Mouse (Mus musculus): Measurements from ENCODE around the gene Slc25a44. TPM values are rescaled to one million over a fixed set of nuclear protein-coding genes. Genes with fewer than 3 reads are reported as not detected.

Slc25a44 gene
- polyA plus RNA-seq, 1 experiment = 44.8 TPM

GRCm38 (mm10) chr3:88450379-88451131 lies 25.6 kb upstream of the Slc25a44 start:
- H3K27me3 ChIP-seq (ENCODE audit: control insufficient read depth, insufficient read depth, low read length) = no peaks in the 10 kb centered on the region
- H3K4me3 ChIP-seq (ENCODE audit: low read depth, low read length) = no peak overlapping the region
- H3K36me3 ChIP-seq (ENCODE audit: control insufficient read depth, insufficient read depth, low read length) = peaks cover 59% of the 10 kb centered on the region
- peak overlapping the region; percentile 36 for H3K27ac ChIP-seq (ENCODE audit: insufficient read depth, low read depth, low read length)
- WGBS = 30% methylated on average over 12 of the region's 12 CpGs
- H3K4me1 ChIP-seq (ENCODE audit: control insufficient read depth, insufficient read depth, insufficient read length, low read length) = peaks cover 55% of the 10 kb centered on the region
- TF ChIP-seq CTCF (IDR thresholded peaks at IDR 0.05; ENCODE audit: extremely low read depth, insufficient read length, insufficient replicate concordance, low read depth, low read length) = no peak
- no peak for TF ChIP-seq POLR2A (IDR thresholded peaks at IDR 0.05; ENCODE audit: low read depth, low read length)

DNA sequence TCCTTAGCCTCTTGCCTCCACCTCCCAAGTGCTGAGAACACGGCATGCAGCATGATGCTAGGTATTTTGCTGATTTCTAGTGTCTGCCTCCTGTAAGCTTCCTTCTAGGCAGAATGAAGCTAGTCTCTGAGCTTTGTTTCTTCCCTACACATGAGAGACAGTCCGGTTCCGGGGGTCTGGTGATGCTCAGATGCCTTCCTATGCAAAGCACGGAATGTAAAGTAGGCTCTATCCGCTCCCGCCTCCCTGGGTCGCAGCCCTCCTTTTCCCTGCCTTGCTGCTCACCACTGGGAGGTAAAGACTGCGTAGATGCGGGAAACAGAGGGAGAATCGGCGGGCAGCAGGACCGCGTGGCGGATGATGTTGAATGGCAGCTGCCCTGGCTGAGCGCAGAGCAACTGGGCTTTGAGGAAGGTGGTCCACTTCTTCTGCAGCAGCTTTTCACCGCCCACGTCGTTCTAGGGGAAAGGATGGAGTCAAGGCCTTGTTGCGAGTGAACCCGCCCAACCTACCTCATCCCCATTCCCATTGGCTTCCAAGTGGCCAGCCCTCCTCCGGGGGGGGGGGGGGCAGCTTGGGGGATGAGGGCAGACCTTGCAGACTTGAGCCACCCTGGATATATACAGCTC lies 24.6 kb upstream of the Slc25a44 start:
- H3K4me3 ChIP-seq (ENCODE audit: low read depth, low read length) = peak overlapping the region; percentile 46
- H3K27ac ChIP-seq (ENCODE audit: insufficient read depth, low read depth, low read length) = peak overlapping the region; percentile 93
- TF ChIP-seq POLR2A (IDR thresholded peaks at IDR 0.05; ENCODE audit: low read depth, low read length) (no peak), CTCF (IDR thresholded peaks at IDR 0.05; ENCODE audit: extremely low read depth, insufficient read length, insufficient replicate concordance, low read depth, low read length) (no peak)
- peaks cover 51% of the 10 kb centered on the region for H3K4me1 ChIP-seq (ENCODE audit: control insufficient read depth, insufficient read depth, insufficient read length, low read length)
- WGBS = 61% methylated on average over 21 of the region's 21 CpGs
- H3K27me3 ChIP-seq (ENCODE audit: control insufficient read depth, insufficient read depth, low read length) = no peaks in the 10 kb centered on the region
- H3K36me3 ChIP-seq (ENCODE audit: control insufficient read depth, insufficient read depth, low read length) = peaks cover 65% of the 10 kb centered on the region

DNA sequence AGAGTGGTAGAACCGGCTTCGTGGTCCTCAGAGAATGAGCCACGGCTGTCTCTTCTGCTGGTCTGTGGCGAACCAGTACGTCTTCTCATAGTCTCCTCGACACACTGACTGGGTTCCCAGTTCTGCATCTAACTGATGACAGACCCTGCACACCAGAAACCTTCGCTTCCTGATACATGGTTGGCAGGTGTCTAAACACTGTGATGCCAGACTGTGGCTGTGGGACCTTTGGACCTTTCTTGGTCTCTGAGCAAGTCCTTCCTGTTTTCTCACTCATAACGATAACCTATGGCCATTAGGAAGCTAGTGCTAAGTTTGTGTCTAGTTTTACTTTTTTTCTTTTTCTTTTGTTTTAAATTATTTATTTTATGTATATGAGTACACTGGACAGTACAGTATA lies 23.5 kb upstream of the Slc25a44 start:
- 20% methylated on average over 8 of the region's 8 CpGs for WGBS
- H3K27me3 ChIP-seq (ENCODE audit: control insufficient read depth, insufficient read depth, low read length) = no peaks in the 10 kb centered on the region
- H3K4me1 ChIP-seq (ENCODE audit: control insufficient read depth, insufficient read depth, insufficient read length, low read length) = peaks cover 46% of the 10 kb centered on the region
- H3K36me3 ChIP-seq (ENCODE audit: control insufficient read depth, insufficient read depth, low read length) = peaks cover 61% of the 10 kb centered on the region
- H3K4me3 ChIP-seq (ENCODE audit: low read depth, low read length) = peak overlapping the region; percentile 6
- TF ChIP-seq POLR2A (IDR thresholded peaks at IDR 0.05; ENCODE audit: low read depth, low read length) = no peak
- peak overlapping the region; percentile 99 for H3K27ac ChIP-seq (ENCODE audit: insufficient read depth, low read depth, low read length)

GRCm38 (mm10) chr3:88447676-88448183 lies 22.8 kb upstream of the Slc25a44 start:
- H3K27ac ChIP-seq (ENCODE audit: insufficient read depth, low read depth, low read length) = peak overlapping the region; percentile 99

GRCm38 (mm10) chr3:88446471-88447123 lies 21.7 kb upstream of the Slc25a44 start:
- peak overlapping the region; percentile 99 for H3K27ac ChIP-seq (ENCODE audit: insufficient read depth, low read depth, low read length)

More at GRCm38 (mm10) chr3:88447676-88448183, 22.8 kb upstream of the Slc25a44 start:
- WGBS = 21% methylated on average over 8 of the region's 8 CpGs
- H3K27me3 ChIP-seq (ENCODE audit: control insufficient read depth, insufficient read depth, low read length) = no peaks in the 10 kb centered on the region
- H3K36me3 ChIP-seq (ENCODE audit: control insufficient read depth, insufficient read depth, low read length) = peaks cover 58% of the 10 kb centered on the region
- H3K4me3 ChIP-seq (ENCODE audit: low read depth, low read length) = peak overlapping the region; percentile 6
- no peak for TF ChIP-seq CTCF (IDR thresholded peaks at IDR 0.05; ENCODE audit: extremely low read depth, insufficient read length, insufficient replicate concordance, low read depth, low read length)
- H3K4me1 ChIP-seq (ENCODE audit: control insufficient read depth, insufficient read depth, insufficient read length, low read length) = peaks cover 44% of the 10 kb centered on the region

DNA sequence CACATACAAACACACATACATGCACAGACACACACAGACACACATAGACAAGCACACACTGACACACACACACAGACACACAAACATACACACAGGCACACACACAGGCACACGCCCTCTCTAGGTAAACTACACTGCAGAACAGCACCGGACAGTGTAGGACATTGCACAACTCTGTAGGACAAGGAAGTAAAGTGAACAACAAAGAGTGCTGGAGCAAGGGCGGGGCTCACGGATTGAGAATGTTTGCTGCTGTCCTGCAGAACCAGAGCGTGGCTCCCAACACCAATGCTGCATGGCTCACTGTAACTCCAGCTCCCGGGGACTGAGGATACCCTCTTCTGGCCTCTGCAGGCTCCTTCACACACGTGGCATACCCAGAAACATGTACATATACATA lies 17.9 kb upstream of the Slc25a44 start:
- Histone ChIP-seq H3K4me3 (ENCODE audit: low read depth, low read length) (no peak overlapping the region), H3K4me1 (ENCODE audit: control insufficient read depth, insufficient read depth, insufficient read length, low read length) (peaks cover 34% of the 10 kb centered on the region; the same call in 1 of the 2 replicates), H3K27ac (ENCODE audit: insufficient read depth, low read depth, low read length) (peak overlapping the region; percentile 81), H3K27me3 (ENCODE audit: control insufficient read depth, insufficient read depth, low read length) (no peaks in the 10 kb centered on the region), H3K36me3 (ENCODE audit: control insufficient read depth, insufficient read depth, low read length) (peaks cover 55% of the 10 kb centered on the region)
- WGBS = 12% methylated on average over 7 of the region's 7 CpGs
- TF ChIP-seq POLR2A (IDR thresholded peaks at IDR 0.05; ENCODE audit: low read depth, low read length) (no peak), CTCF (IDR thresholded peaks at IDR 0.05; ENCODE audit: extremely low read depth, insufficient read length, insufficient replicate concordance, low read depth, low read length) (no peak)

More at GRCm38 (mm10) chr3:88446471-88447123, 21.7 kb upstream of the Slc25a44 start:
- Histone ChIP-seq H3K4me1 (ENCODE audit: control insufficient read depth, insufficient read depth, insufficient read length, low read length) (peaks cover 46% of the 10 kb centered on the region), H3K27me3 (ENCODE audit: control insufficient read depth, insufficient read depth, low read length) (no peaks in the 10 kb centered on the region), H3K36me3 (ENCODE audit: control insufficient read depth, insufficient read depth, low read length) (peaks cover 51% of the 10 kb centered on the region), H3K4me3 (ENCODE audit: low read depth, low read length) (no peak overlapping the region)
- no peak for TF ChIP-seq CTCF (IDR thresholded peaks at IDR 0.05; ENCODE audit: extremely low read depth, insufficient read length, insufficient replicate concordance, low read depth, low read length)
- no peak for TF ChIP-seq POLR2A (IDR thresholded peaks at IDR 0.05; ENCODE audit: low read depth, low read length)
- WGBS = 14% methylated on average over 8 of the region's 8 CpGs

DNA sequence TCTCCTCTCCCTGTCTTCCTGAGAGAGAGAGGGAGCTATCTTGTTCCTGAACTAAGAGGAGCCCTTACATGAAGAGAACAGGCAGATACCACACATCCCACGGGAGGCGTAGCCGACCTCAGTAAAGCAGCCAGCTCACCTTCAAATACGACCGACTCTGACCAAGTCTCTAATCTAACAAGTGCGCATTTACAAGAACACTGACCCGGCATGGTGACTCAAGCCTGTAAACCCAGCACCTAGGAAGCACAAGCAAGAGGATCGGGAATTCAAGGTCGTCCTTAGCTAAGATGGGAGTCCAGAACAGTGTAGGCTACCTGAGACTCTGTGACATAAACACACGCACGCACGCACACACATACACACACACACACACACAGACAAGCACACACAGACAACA lies 17.5 kb upstream of the Slc25a44 start:
- Histone ChIP-seq H3K4me3 (ENCODE audit: low read depth, low read length) (no peak overlapping the region), H3K4me1 (ENCODE audit: control insufficient read depth, insufficient read depth, insufficient read length, low read length) (peaks cover 33% of the 10 kb centered on the region; the same call in 1 of the 2 replicates), H3K36me3 (ENCODE audit: control insufficient read depth, insufficient read depth, low read length) (peaks cover 57% of the 10 kb centered on the region), H3K27ac (ENCODE audit: insufficient read depth, low read depth, low read length) (peak overlapping the region; percentile 81), H3K27me3 (ENCODE audit: control insufficient read depth, insufficient read depth, low read length) (no peaks in the 10 kb centered on the region)
- no peak for TF ChIP-seq CTCF (IDR thresholded peaks at IDR 0.05; ENCODE audit: extremely low read depth, insufficient read length, insufficient replicate concordance, low read depth, low read length)
- TF ChIP-seq POLR2A (IDR thresholded peaks at IDR 0.05; ENCODE audit: low read depth, low read length) = no peak
- WGBS = 51% methylated on average over 12 of the region's 12 CpGs

Data from small intestine, adult 2 months (tissue).